In genomic region chr13:98594726-98595141, GRCm38 (mm10) we compare ENCODE assay signal across 16 mouse cellular contexts. TPM values are rescaled to one million over a fixed set of nuclear protein-coding genes. Genes with fewer than 3 reads are reported as not detected.
A peak's percentile ranks its signal among the peaks of the same experiment; 100 is the strongest.
DNase-seq lines count a peak whose midpoint lies in the region; ATAC-seq lines count a peak whose summit lies in the region.
"Had no signal": no experiment of that assay in that cellular context is flagged by ENCODE, and none has a peak within 500 bp of the region (broad histone marks: within the 10 kb centered on the region; RNA-seq: fewer than 3 reads in every experiment).

No protein-coding gene starts in this region.

- no peak for DNase-seq in heart, postnatal 25 days (ENCODE audit: low spot score)
- peak; percentile 46 for DNase-seq in kidney, postnatal 10 days
- no peak for DNase-seq in kidney, adult 11 months
- DNase-seq in MN1 (ENCODE audit: low spot score) = peak; percentile 56
- DNase-seq in kidney, postnatal 4 days = peak; percentile 58 to 72
- DNase-seq in cerebellum, postnatal 14 days = no peak
- DNase-seq in retina, postnatal 1 day = no peak
- DNase-seq: cerebellum, adult 18-20 months; gastrocnemius, postnatal 14 days; lung, postnatal 36 days had no signal

- peak; percentile 18; the same call in 1 of the 2 replicates for ATAC-seq in heart, embryonic 14.5 days (ENCODE audit: insufficient number of reproducible peaks, insufficient read depth, low FRiP score, low read depth)
- ATAC-seq: midbrain, embryonic 15.5 days had no signal

- no peaks in the 10 kb centered on the region for H3K36me3 ChIP-seq in heart, embryonic 14.5 days (ENCODE audit: control insufficient read depth, insufficient read depth, low read length)
- H3K36me3 ChIP-seq: heart, embryonic 13.5 days; midbrain, embryonic 15.5 days had no signal

- H3K4me1 ChIP-seq in heart, embryonic 14.5 days (ENCODE audit: control insufficient read depth in 2 of 2, insufficient read depth in 2 of 2, low read length in 2 of 2) = peaks cover 6 to 8% of the 10 kb centered on the region in 2 experiments; a peak in 2 of 4 replicates
- H3K4me1 ChIP-seq: midbrain, embryonic 15.5 days had no signal

- no peak overlapping the region for H3K4me3 ChIP-seq in heart, embryonic 14.5 days (ENCODE audit: control insufficient read depth in 1 of 2, insufficient read depth in 1 of 2, low read depth in 1 of 2, low read length in 2 of 2)
- H3K4me3 ChIP-seq: heart, embryonic 13.5 days; midbrain, embryonic 15.5 days had no signal

- H3K4me2 ChIP-seq in heart, embryonic 14.5 days (ENCODE audit: low read length) = no peak overlapping the region
- H3K4me2 ChIP-seq: heart, embryonic 13.5 days; midbrain, embryonic 15.5 days had no signal

- H3K27ac ChIP-seq in heart, embryonic 14.5 days (replicated peaks in 1 of 2; ENCODE audit: control insufficient read depth in 1 of 2, insufficient read depth in 1 of 2, low read depth in 2 of 2, low read length in 2 of 2) = no peak overlapping the region
- H3K27ac ChIP-seq: midbrain, embryonic 15.5 days had no signal

- H3K9ac ChIP-seq in heart, embryonic 14.5 days (ENCODE audit: low read length) = no peak overlapping the region
- H3K9ac ChIP-seq: heart, embryonic 13.5 days; midbrain, embryonic 15.5 days had no signal

- WGBS in heart, embryonic 14.5 days = 66% methylated on average over 10 of the region's 10 CpGs

- H3K27me3 ChIP-seq in heart, embryonic 14.5 days (ENCODE audit: control insufficient read depth, insufficient read depth, low read length) = peaks cover 6% of the 10 kb centered on the region

- intact Hi-C loops in heart, postnatal 25 days (cut with DNase I) = loop anchor here (5.0 kb wide), 1 partner anchor 133 kb away; no protein-coding TSS in a partner anchor

- no peaks in the 10 kb centered on the region for H3K9me3 ChIP-seq in heart, embryonic 14.5 days (ENCODE audit: control insufficient read depth, low read length)
- H3K9me3 ChIP-seq: heart, embryonic 13.5 days; midbrain, embryonic 15.5 days had no signal

RNA-seq across cellular contexts. Expression of gene Tmem174, which starts 42.5 kb away (rescaled TPM):
- not detected in 2 replicates for polyA plus RNA-seq in heart, embryonic 14.5 days (2014; fragmentation: Nextera tagmentation; extraction: Ambion mirVana)
- not detected for total RNA-seq in heart, postnatal 25 days (2021)
- total RNA-seq: gastrocnemius, postnatal 14 days; layer of hippocampus, postnatal 10 days had no signal
- polyA plus RNA-seq: brain, embryonic 14.5 days; heart, embryonic 13.5 days; midbrain, embryonic 15.5 days; thymus, postnatal 0 days had no signal

Comparison
In these comparisons a context has a peak if more than half of its experiments do, and no peak if none do; other contexts are left out.
1. DNase-seq: peak in kidney, postnatal 10 days (single experiment), MN1 (single experiment) and kidney, postnatal 4 days (2 of 2); none in heart, postnatal 25 days (single experiment), kidney, adult 11 months (single experiment), cerebellum, postnatal 14 days (0 of 2) and retina, postnatal 1 day (single experiment).